Mouse (Mus musculus) cerebellum, adult 2 months (tissue): ENCODE results near the gene Cep250. TPM values are rescaled to one million over a fixed set of nuclear protein-coding genes. Genes with fewer than 3 reads are reported as not detected.

Experiments used
- DNase-seq, 2 experiments: peaks; one replicate each; pipeline ENCODE4 v3.0.0; 2021
- H3K27ac ChIP-seq: fragments of 200-500 bp; 2 replicates; pipeline ENCODE4 v1.5.1; 2012; ENCODE audit warnings: low read length, control low read depth, inconsistent platforms; ENCODE audit not compliant: insufficient read depth
- H3K27me3 ChIP-seq: fragments of 200-500 bp; 2 replicates; pipeline ENCODE4 v1.6.1; 2012; ENCODE audit warnings: inconsistent platforms, mild to moderate bottlenecking, low read length, moderate library complexity; ENCODE audit not compliant: control insufficient read depth, insufficient read depth
- H3K4me1 ChIP-seq: fragments of 200-500 bp; 2 replicates; pipeline ENCODE4 v1.6.1; 2011; ENCODE audit warnings: low read length; ENCODE audit not compliant: control insufficient read depth, insufficient read depth
- H3K4me3 ChIP-seq: fragments of 200-500 bp; replicated peaks from 2 replicates; pipeline ENCODE3; 2011; ENCODE audit warnings: mild to moderate bottlenecking, low read depth, low read length, control low read depth; ENCODE audit not compliant: insufficient read depth
- CTCF ChIP-seq: fragments of 200-500 bp; IDR thresholded peaks from 2 replicates; pipeline ENCODE4 v1.5.1; 2011; ENCODE audit warnings: low read depth, mild to moderate bottlenecking, control low read depth, low read length, moderate library complexity, borderline replicate concordance; ENCODE audit not compliant: insufficient read depth
- POLR2A ChIP-seq: fragments of 200-500 bp; IDR thresholded peaks from 2 replicates; pipeline ENCODE4 v1.6.1; 2011; ENCODE audit warnings: low read length, control low read depth, borderline replicate concordance; ENCODE audit not compliant: insufficient read depth
- WGBS: fragments of 180-500 bp; shearing (Covaris S2); methylation state at CpG from one replicate; pipeline ENCODE4 v1.1.7; 2018; 5-methylcytosine and 5-hydroxymethylcytosine counted together
- polyA plus RNA-seq: library from polyadenylated mRNA; depleted of rRNA; stranded (reverse); fragments of >200 nt; gene quantifications from 2 replicates; pipeline ENCODE4 v1.2.3, GENCODE M21; 2012; rRNA removed

The Cep250 gene
- polyA plus RNA-seq, 1 experiment: 21.2 TPM

DNA sequence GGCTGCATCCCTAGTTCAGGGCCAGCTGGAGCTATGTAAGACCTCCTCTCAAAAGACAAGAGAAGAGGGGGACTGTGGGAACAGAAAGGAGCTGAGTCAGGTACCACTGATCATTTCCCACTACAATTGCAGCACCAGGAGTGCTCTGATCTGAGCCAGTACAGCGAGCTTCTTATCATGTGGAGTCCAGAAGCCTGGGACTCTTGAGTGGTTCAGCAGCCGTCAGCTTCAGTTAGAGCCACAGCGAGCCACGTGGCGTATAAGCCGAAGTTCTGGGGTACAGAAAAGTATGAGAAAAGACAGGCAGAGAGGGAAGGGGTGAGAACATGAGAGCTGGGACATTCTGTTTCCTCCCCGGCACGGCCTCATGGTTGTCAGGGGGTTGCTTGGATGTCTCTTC is 65.0 kb downstream of the Cep250 start:
- Histone ChIP-seq H3K27ac (no peak overlapping the region), H3K4me3 (no peak overlapping the region), H3K27me3 (no peaks in the 10 kb centered on the region), H3K4me1 (no peaks in the 10 kb centered on the region)
- TF ChIP-seq CTCF: no peak
- TF ChIP-seq POLR2A: no peak
- WGBS: 84% methylated on average over 8 of the region's 8 CpGs
- no peak for DNase-seq

GRCm38 (mm10) chr2:156021765-156022164 is 65.5 kb downstream of the Cep250 start:
- Histone ChIP-seq H3K4me3 (no peak overlapping the region), H3K4me1 (no peaks in the 10 kb centered on the region), H3K27ac (no peak overlapping the region), H3K27me3 (no peaks in the 10 kb centered on the region)
- no peak for TF ChIP-seq POLR2A
- TF ChIP-seq CTCF: no peak
- 81% methylated on average over 2 of the region's 2 CpGs for WGBS
- no peak for DNase-seq

GRCm38 (mm10) chr2:156025482-156025881 is 69.2 kb downstream of the Cep250 start:
- Histone ChIP-seq H3K4me3 (no peak overlapping the region), H3K27me3 (no peaks in the 10 kb centered on the region), H3K27ac (no peak overlapping the region), H3K4me1 (no peaks in the 10 kb centered on the region)
- DNase-seq: no peak
- TF ChIP-seq POLR2A (no peak), CTCF (no peak)

DNA sequence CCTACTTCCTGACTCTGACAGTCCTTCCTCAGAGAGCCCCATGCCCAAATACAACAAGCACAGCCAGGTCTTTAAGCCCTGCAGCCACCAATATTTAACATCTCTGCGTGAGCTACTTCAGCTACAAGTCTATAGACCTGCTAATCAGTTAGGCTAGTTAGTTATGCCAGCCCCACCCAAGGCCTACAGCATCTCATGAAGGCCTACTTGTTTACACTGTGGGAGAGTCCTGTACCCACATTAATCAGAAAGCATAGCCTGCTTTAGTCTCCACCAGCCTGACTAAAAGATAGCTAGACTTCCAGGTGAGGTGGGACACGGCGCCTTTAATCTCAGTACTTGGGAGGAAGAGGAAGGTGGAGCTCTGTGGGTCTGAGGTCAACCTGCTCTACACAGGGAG is 83.1 kb downstream of the Cep250 start:
- WGBS: 94% methylated on average over 3 of the region's 3 CpGs
- Histone ChIP-seq H3K4me3 (no peak overlapping the region), H3K27ac (no peak overlapping the region), H3K4me1 (no peaks in the 10 kb centered on the region), H3K27me3 (no peaks in the 10 kb centered on the region)
- DNase-seq: no peak
- no peak for TF ChIP-seq POLR2A
- TF ChIP-seq CTCF: no peak

DNA sequence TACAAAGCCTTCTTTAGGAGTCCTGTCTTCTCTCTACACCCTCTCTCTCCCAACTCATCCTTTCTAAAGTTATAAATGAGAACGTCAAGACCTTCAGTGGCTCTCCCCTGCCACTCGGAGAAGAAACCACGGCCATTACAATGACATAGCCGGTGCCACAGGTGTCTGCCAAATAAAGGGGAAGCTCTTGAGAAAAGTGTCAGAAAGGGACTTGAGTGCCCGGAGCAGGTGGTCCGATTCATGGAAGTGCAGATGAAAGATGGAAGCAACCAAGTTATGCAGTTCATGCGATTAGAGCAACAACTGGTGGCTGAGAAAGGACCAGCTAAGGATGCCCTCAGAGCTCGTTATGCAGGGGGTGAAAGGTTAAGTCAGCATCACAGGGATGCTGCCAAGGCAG is 86.6 kb downstream of the Cep250 start:
- no peaks in the 10 kb centered on the region for H3K4me1 ChIP-seq
- no peak for TF ChIP-seq POLR2A
- TF ChIP-seq CTCF: no peak
- H3K4me3 ChIP-seq: no peak overlapping the region
- 82% methylated on average over 8 of the region's 8 CpGs for WGBS
- DNase-seq: no peak
- no peak overlapping the region for H3K27ac ChIP-seq
- H3K27me3 ChIP-seq: no peaks in the 10 kb centered on the region

GRCm38 (mm10) chr2:156047929-156048328 is 91.7 kb downstream of the Cep250 start:
- Histone ChIP-seq H3K4me3 (no peak overlapping the region), H3K4me1 (no peaks in the 10 kb centered on the region), H3K27me3 (no peaks in the 10 kb centered on the region), H3K27ac (no peak overlapping the region)
- 19% methylated on average over 19 of the region's 19 CpGs for WGBS
- DNase-seq: no peak
- TF ChIP-seq CTCF (no peak), POLR2A (no peak)

Other genes with a start within 250 kb of the Cep250 start
- 52.9 and 53.4 TPM in 2 replicates for gene Edem2, start 227.0 kb upstream of the Cep250 start, polyA plus RNA-seq
- gene Gm17581, start 220.6 kb upstream of the Cep250 start, polyA plus RNA-seq: not detected in 2 replicates
- gene Procr, start 205.3 kb upstream of the Cep250 start, polyA plus RNA-seq: 1.9 TPM in 2 replicates
- 153 and 190 TPM in 2 replicates for gene Mmp24, start 181.1 kb upstream of the Cep250 start, polyA plus RNA-seq
- 72.8 and 81.5 TPM in 2 replicates for gene BC029722, start 137.0 kb upstream of the Cep250 start, polyA plus RNA-seq
- 84.9 and 86.4 TPM in 2 replicates for gene Eif6, start 129.5 kb upstream of the Cep250 start, polyA plus RNA-seq
- gene Fam83c, start 121.6 kb upstream of the Cep250 start, polyA plus RNA-seq: not detected in 2 replicates
- 95.8 and 102 TPM in 2 replicates for gene Uqcc1, start 26.1 kb upstream of the Cep250 start, polyA plus RNA-seq
- gene Gm15557, start 15.7 kb upstream of the Cep250 start, polyA plus RNA-seq: not detected in 2 replicates
- gene Gdf5, start 11.1 kb upstream of the Cep250 start, polyA plus RNA-seq: 0.14 and 0.21 TPM in 2 replicates
- gene 6430550D23Rik, start 51.5 kb downstream of the Cep250 start, polyA plus RNA-seq: 3.7 and 4.2 TPM in 2 replicates
- 316 and 328 TPM in 2 replicates for gene Ergic3, start 51.6 kb downstream of the Cep250 start, polyA plus RNA-seq
- gene Fer1l4, start 96.5 kb downstream of the Cep250 start, polyA plus RNA-seq: 0.23 TPM in 1 of 2 replicates, not detected in the other
- gene Spag4, start 108.7 kb downstream of the Cep250 start, polyA plus RNA-seq: 5.4 and 6.1 TPM in 2 replicates
- 50.9 and 54.3 TPM in 2 replicates for gene Cpne1, start 155.5 kb downstream of the Cep250 start, polyA plus RNA-seq
- 9.2 and 12.6 TPM in 2 replicates for gene Rbm12, start 155.5 kb downstream of the Cep250 start, polyA plus RNA-seq
- 4.0 and 5.7 TPM in 2 replicates for gene Gm28036, start 170.6 kb downstream of the Cep250 start, polyA plus RNA-seq
- 245 and 250 TPM in 2 replicates for gene Romo1, start 187.6 kb downstream of the Cep250 start, polyA plus RNA-seq
- gene Nfs1, start 187.7 kb downstream of the Cep250 start, polyA plus RNA-seq: 67.5 and 71.7 TPM in 2 replicates
- 144 and 145 TPM in 2 replicates for gene Rbm39, start 223.8 kb downstream of the Cep250 start, polyA plus RNA-seq
- gene Phf20, start 240.0 kb downstream of the Cep250 start, polyA plus RNA-seq: 44.6 and 48.3 TPM in 2 replicates